8 mouse cellular contexts compared by ENCODE assay signal in genomic region chr10:127508239-127508638, GRCm38 (mm10). TPM values are rescaled to one million over a fixed set of nuclear protein-coding genes. Genes with fewer than 3 reads are reported as not detected.
DNase-seq lines count a peak whose midpoint lies in the region; ATAC-seq and TF ChIP-seq lines count a peak whose summit lies in the region.

No protein-coding gene starts in this region.

- peak overlapping the region; percentile 22; the same call in 1 of the 2 replicates for H3K27ac ChIP-seq in hindbrain, postnatal 0 days

- peaks cover 30% of the 10 kb centered on the region for H3K4me1 ChIP-seq in hindbrain, postnatal 0 days (ENCODE audit: insufficient read depth, low read length)

- DNase-seq in Muller cell, postnatal 12 days (ENCODE audit: inconsistent ontology term): peak; percentile 64
- DNase-seq in cerebellum, adult 8-10 months: peak; percentile 84
- DNase-seq in frontal cortex, postnatal 14 days (ENCODE audit: low spot score in 2 of 2): peak; percentile 69 to 70
- peak; percentile 89 for DNase-seq in hindbrain, postnatal 0 days (ENCODE audit: low spot score)
- peak; percentile 64 to 72 for DNase-seq in left cerebral cortex, adult 8-10 months (ENCODE audit: low spot score in 2 of 2)
- peak; percentile 87 for DNase-seq in right cerebral cortex, postnatal 14 days

- no peak for ATAC-seq in hindbrain, postnatal 0 days
- ATAC-seq in megakaryocyte, adult 5-6 weeks (ENCODE audit: poor library complexity, severe bottlenecking): peak; percentile 37
- ATAC-seq in erythroblast, adult 5-6 weeks (replicated peaks; ENCODE audit: low FRiP score, poor library complexity, severe bottlenecking): no peak

- 6% methylated on average over 15 of the region's 15 CpGs for WGBS in hindbrain, postnatal 0 days

- peak; percentile 82 for TF ChIP-seq CTCF in hindbrain, postnatal 0 days (IDR thresholded peaks at IDR 0.05; ENCODE audit: low read depth)

- no peak overlapping the region for H3K4me3 ChIP-seq in hindbrain, postnatal 0 days (ENCODE audit: low read length)

- H3K9ac ChIP-seq in hindbrain, postnatal 0 days (replicated peaks; ENCODE audit: low read length): 0 out of 2 replicates have a peak overlapping the region, but pooled peaks have one; percentile 25

- H3K9me3 ChIP-seq in hindbrain, postnatal 0 days (ENCODE audit: low read length): no peaks in the 10 kb centered on the region

- peak overlapping the region; percentile 61 for H3K4me2 ChIP-seq in hindbrain, postnatal 0 days (ENCODE audit: low read depth, low read length)

- no peaks in the 10 kb centered on the region for H3K36me3 ChIP-seq in hindbrain, postnatal 0 days (ENCODE audit: insufficient read depth, low read length)

- no peaks in the 10 kb centered on the region for H3K27me3 ChIP-seq in hindbrain, postnatal 0 days (ENCODE audit: insufficient read depth, low read length)

RNA-seq across cellular contexts. Expression of gene Ndufa4l2, which starts 6.5 kb away (rescaled TPM):
- 11.0 and 21.9 TPM in 2 replicates for total RNA-seq in hindbrain, postnatal 0 days (2014; rRNA removed)
- polyA plus RNA-seq in hindbrain, postnatal 0 days (2015; fragmentation: Nextera tagmentation; extraction: Ambion mirVana): 16.7 and 17.4 TPM in 2 replicates
- total RNA-seq in left cerebral cortex, adult 8-10 months (2022): 1 to 10 TPM; 3.8 to 5.2 (median 4.6) TPM
- not detected in 2 replicates for total RNA-seq in megakaryocyte, adult 5-6 weeks (2015)
- not detected in 2 replicates for total RNA-seq in megakaryocyte, adult 5-6 weeks (2017)
- total RNA-seq in erythroblast, adult 5-6 weeks (2015; ENCODE audit: low replicate concordance): not detected in 2 replicates
- not detected in 2 replicates for total RNA-seq in erythroblast, adult 5-6 weeks (2017; ENCODE audit: low replicate concordance)

RNA-seq across cellular contexts. Expression of gene Stac3, which starts 6.8 kb away (rescaled TPM):
- 0.68 and 3.7 TPM in 2 replicates for total RNA-seq in hindbrain, postnatal 0 days (2014; rRNA removed)
- 1.4 and 1.7 TPM in 2 replicates for polyA plus RNA-seq in hindbrain, postnatal 0 days (2015; fragmentation: Nextera tagmentation; extraction: Ambion mirVana)
- 1 to 10 TPM; 2.3 to 4.5 (median 3.0) TPM for total RNA-seq in left cerebral cortex, adult 8-10 months (2022)
- 1.2 TPM in 1 of 2 replicates, not detected in the other for total RNA-seq in megakaryocyte, adult 5-6 weeks (2015)
- 0.40 TPM in 1 of 2 replicates, not detected in the other for total RNA-seq in megakaryocyte, adult 5-6 weeks (2017)
- not detected in 2 replicates for total RNA-seq in erythroblast, adult 5-6 weeks (2015; ENCODE audit: low replicate concordance)
- total RNA-seq in erythroblast, adult 5-6 weeks (2017; ENCODE audit: low replicate concordance): not detected in 2 replicates

RNA-seq across cellular contexts. Expression of gene Shmt2, which starts 14.0 kb away (rescaled TPM):
- total RNA-seq in hindbrain, postnatal 0 days (2014; rRNA removed): 66.1 and 91.1 TPM in 2 replicates
- 49.7 and 49.9 TPM in 2 replicates for polyA plus RNA-seq in hindbrain, postnatal 0 days (2015; fragmentation: Nextera tagmentation; extraction: Ambion mirVana)
- total RNA-seq in left cerebral cortex, adult 8-10 months (2022): 10 to 100 TPM; 24.4 to 33.6 (median 25.7) TPM
- 31.3 and 31.9 TPM in 2 replicates for total RNA-seq in megakaryocyte, adult 5-6 weeks (2015)
- total RNA-seq in megakaryocyte, adult 5-6 weeks (2017): 27.8 and 33.1 TPM in 2 replicates
- 17.9 and 19.9 TPM in 2 replicates for total RNA-seq in erythroblast, adult 5-6 weeks (2015; ENCODE audit: low replicate concordance)
- 12.3 and 18.3 TPM in 2 replicates for total RNA-seq in erythroblast, adult 5-6 weeks (2017; ENCODE audit: low replicate concordance)

RNA-seq across cellular contexts. Expression of gene Nxph4, which starts 26.1 kb away (rescaled TPM):
- 26.0 and 33.5 TPM in 2 replicates for total RNA-seq in hindbrain, postnatal 0 days (2014; rRNA removed)
- polyA plus RNA-seq in hindbrain, postnatal 0 days (2015; fragmentation: Nextera tagmentation; extraction: Ambion mirVana): 134 and 146 TPM in 2 replicates
- 1 to 10 TPM; 6.6 to 9.7 (median 8.4) TPM for total RNA-seq in left cerebral cortex, adult 8-10 months (2022)
- total RNA-seq in megakaryocyte, adult 5-6 weeks (2015): not detected in 2 replicates
- not detected in 2 replicates for total RNA-seq in megakaryocyte, adult 5-6 weeks (2017)
- not detected in 2 replicates for total RNA-seq in erythroblast, adult 5-6 weeks (2015; ENCODE audit: low replicate concordance)
- not detected in 2 replicates for total RNA-seq in erythroblast, adult 5-6 weeks (2017; ENCODE audit: low replicate concordance)

Comparison
In these comparisons a context has a peak if more than half of its experiments do, and no peak if none do; other contexts are left out.
1. RNA of gene Ndufa4l2, which starts 6.5 kb away (total RNA-seq): 11.0 to 21.9 TPM in hindbrain, postnatal 0 days and 3.8 to 5.2 TPM in left cerebral cortex, adult 8-10 months; not detected in megakaryocyte, adult 5-6 weeks and not detected in erythroblast, adult 5-6 weeks; every median in the first group is over 4 times any median in the second.
2. Peak in every context shown above with its lines, with median percentiles within 50 percentile points of each other: DNase-seq.